Mouse (Mus musculus) G1E-ER4 (cell line): ENCODE measurements around the gene Gm10447. TPM values are rescaled to one million over a fixed set of nuclear protein-coding genes. Genes with fewer than 3 reads are reported as not detected.

ENCODE experiments used
- GATA1 ChIP-seq: IDR thresholded peaks from one replicate; pipeline ENCODE4 v1.8.0; 2012; ENCODE audit warnings: low read length, inconsistent platforms
- polyA plus RNA-seq: library from polyadenylated mRNA; stranded (reverse); fragments of >175 nt; gene quantifications from 2 replicates; pipeline ENCODE4 v1.2.3, GENCODE M21; 2012

Gm10447 gene
- polyA plus RNA-seq, 1 experiment = not detected

DNA sequence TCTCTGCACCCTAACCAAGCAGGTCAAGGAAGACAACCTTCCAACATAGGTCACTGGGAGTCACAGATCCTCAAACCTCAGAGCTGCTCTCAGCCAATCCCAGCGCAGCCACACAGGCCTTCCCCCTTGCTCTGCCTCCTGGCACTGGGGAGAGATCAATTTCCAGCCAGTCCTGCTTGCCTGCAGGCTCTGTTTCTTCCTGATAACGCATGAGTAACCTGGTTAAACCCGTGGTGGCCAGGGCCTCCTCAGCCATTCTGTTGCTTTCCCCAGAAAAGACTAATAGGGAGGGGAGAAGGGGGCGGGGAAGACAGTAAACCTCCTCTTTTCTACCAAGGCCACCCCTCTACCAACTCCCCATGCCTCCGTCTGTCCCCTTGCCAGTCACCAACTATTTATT, 4.8 kb upstream of the Gm10447 start:
- no peak for TF ChIP-seq GATA1

DNA sequence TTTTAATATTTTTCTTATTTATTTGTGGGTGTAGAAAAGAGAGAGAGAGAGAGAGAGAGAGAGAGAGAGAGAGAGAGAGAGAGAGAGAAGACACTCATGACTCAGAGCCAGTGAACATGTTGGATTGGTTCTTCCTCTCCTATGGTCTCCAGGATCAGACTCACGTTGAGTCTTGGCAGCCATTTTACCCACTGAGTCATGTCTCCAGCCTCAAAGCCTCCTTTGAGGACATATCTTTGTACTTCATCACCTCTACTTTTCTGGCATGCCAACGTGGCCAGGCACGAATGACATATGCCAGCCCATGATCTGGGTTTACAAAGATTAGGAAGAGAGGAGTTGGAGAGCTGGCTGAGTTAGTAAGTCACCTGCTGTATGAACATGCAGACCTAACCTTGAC, 3.3 kb upstream of the Gm10447 start:
- TF ChIP-seq GATA1 = no peak

GRCm38 (mm10) chr11:53458996-53459395, 2.1 kb upstream of the Gm10447 start:
- TF ChIP-seq GATA1 = no peak

DNA sequence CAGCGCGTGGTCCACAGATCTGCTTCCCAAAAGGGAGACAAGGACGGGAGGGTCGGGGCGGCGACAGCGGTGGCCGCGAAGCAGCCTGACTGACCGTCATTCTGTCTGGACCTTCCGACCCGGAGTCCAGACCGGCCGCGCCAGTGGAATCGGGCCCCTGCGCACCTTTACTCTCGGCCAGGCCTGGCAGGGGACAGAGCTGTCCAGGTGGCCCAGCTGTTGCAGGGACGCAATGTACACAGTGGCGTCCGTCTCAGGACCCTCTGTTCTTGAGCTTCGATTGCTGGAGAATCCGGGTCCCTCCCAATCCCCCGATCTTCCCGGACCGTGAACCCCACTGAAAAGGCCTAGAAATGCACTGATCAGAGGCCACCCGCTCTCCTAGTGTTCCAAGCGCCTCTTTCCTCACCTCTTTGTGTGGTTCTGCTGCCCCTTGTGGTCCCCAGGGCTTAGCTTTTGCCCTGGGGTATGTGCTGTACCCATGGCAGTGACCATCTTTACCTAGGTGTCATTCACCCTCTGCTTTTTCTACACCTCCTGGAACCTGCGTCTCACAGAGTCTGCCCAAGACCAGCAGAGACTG, 553 bp upstream of the Gm10447 start:
- TF ChIP-seq GATA1 = no peak

GRCm38 (mm10) chr11:53453031-53453430, 3.9 kb downstream of the Gm10447 start:
- TF ChIP-seq GATA1 = no peak

GRCm38 (mm10) chr11:53452396-53452795, 4.5 kb downstream of the Gm10447 start:
- TF ChIP-seq GATA1 = no peak

DNA sequence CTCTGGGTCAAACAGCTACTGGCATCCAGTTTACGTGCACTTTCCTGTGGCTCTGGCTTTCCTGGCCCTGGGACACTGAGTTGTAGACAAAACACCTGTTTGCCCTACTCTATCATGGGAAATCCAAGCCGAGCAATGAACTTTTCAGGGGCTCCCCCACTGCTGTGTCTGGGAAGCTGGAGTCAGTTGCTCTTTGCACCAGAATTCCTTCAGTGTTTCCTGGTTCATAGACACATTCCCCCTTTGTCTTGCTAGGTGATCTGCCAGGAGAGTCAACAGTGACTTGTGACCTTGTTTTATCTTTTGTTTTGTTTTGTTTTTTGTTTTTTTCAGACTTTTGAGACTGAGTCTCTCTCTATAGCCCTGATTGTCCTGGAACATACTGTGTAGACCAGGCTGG, 5.5 kb downstream of the Gm10447 start:
- no peak for TF ChIP-seq GATA1

DNA sequence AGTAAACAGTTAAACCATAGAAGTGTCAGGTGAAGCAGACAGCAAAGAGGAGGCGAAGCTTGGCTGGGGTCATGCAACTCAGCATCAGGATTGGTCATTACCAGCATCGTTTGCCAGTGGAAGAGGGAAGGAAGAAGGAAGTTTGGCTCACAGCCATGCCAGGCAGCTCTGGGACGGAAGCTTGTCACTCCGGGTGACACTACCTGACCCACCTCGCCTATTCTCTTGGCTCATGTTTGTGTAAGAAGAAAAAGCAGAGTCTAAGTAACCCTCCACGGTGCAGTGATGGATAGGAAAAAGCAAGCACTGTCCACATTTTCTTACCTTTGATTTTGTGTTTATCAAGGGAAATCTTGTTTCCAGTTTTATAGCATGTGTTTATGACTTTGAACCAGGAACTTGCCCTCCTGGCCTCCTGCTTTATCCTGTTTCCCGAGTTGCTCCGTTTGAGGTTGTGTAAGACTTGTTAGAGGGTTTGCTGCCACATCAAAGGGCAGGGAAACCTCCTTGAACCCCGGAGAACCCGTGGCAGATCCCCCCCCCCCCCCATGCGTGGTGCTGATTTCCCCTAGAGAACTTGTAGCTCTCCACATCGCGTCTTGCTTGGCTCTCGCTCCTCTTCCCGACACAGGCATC, 6.7 kb downstream of the Gm10447 start:
- TF ChIP-seq GATA1 = no peak

DNA sequence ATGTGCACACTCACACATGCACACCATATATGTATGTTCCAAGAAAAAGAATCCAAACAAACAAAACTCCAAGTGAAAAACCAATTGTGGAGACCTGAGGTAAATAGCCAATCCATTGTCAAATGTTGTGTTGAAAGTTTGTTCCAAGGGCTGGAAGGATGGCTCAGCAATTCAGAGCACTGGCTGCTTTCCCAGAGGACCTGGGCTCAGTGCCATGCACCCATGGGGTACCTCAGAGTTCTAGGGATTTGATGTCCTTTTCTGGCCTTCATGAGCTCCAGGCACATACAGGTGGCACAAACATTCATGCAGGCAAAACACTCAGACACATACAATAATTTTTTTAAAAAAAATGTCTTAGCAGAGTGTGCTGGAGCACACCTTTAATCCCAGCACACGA, 8.4 kb downstream of the Gm10447 start:
- TF ChIP-seq GATA1 = no peak

DNA sequence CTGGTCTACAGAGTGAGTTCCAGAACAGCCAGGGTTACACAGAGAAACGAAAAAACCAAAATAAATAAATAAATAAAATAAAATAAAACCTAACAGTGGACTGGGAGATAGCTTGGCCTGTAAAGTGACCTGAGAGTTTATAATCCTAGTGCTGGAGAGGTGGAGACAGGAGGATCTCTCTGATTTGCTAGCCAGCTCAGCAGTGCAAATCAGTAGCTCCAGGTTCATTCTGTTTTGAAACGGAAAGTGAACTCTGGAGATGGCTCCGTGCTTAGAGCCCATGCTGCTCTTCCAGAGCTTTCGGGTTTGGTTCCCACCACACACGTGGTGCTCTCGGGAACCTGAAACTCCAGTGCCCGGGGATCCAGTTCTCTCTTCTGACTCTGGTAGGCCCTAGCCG, 8.9 kb downstream of the Gm10447 start:
- TF ChIP-seq GATA1 = no peak

- TF ChIP-seq GATA1 = no peak
These were observed 10.7 kb downstream of the Gm10447 start for GRCm38 (mm10) chr11:53446183-53446582.

GRCm38 (mm10) chr11:53445562-53445961, 11.3 kb downstream of the Gm10447 start:
- TF ChIP-seq GATA1 = no peak

DNA sequence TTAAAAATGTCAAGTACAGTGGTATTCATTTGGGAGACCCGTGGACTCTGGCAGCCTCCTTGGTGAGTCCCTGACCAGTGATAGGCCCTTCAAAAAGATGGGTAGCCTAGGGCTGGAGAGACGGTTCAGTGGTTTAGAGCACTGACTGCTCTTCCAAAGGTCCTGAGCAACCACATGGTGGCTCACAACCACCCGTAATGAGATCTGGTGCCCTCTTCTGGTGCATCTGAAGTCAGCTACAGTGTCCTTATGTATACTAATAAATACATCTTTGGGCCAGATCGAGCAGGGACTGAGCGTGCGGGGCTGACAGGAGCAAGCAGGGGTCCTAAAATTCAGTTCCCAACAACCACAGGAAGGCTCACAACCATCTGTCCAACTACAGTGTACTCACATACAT, 13.0 kb downstream of the Gm10447 start:
- no peak for TF ChIP-seq GATA1

- TF ChIP-seq GATA1 = no peak
These were observed 15.0 kb downstream of the Gm10447 start for GRCm38 (mm10) chr11:53441921-53442320.

DNA sequence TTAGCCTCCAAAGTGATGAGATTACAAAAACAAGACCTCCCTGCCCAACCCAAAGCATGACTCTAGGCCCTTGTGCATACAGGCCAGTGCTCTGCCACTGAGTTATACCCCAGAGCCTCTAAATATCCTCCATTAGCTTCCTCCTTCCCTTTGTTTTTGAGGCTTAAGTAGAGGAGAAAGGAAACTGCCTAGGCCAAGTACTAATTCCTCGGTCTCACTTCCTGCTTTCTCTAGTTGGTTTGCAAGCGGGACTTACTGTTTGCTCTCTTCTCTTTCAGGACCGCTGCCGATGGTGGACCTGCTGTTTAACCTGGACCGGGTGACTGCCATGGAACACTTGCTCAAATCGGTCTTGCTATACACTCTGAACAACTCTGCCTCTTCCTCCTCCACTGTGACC, 20.6 kb downstream of the Gm10447 start:
- TF ChIP-seq GATA1 = no peak

DNA sequence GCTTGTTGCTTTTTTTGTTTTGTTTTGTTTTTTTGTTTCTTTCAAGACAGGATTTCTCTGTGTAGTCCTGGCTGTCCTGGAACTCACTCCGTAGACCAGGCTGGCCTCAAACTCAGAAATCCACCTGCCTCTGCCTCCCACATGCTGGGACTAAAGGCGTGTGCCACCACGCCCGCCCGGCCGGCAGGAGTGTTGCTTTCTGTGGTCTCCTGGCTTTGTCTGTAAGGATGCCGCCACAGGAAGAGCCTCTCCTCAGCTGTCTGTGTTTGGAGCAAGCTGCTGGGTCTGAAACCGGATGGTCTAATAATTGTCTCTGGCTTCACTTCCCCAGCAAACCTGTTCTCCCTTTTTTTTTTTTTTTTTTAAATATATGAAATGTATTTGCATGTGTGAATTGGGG, 21.4 kb downstream of the Gm10447 start:
- no peak for TF ChIP-seq GATA1

DNA sequence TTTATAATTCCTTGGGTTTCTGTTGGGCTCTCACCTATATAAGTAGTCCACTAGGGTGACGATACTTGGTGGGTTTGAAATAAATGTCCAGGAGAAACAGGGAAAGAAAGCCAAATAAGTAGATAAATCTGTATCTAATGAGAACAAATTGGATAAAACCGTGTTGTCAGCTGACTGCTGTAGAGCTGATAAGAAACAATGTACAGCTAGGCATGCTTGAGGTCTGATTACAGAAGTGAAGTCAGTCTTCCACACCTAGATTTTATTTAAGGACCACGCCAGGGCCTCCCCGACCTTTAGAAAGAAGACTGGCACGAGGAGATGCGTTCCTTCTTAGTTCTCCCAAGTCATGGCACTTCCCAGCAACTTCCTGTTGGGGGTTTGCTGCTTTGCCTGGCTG, 23.9 kb downstream of the Gm10447 start:
- TF ChIP-seq GATA1 = no peak
